Mouse (Mus musculus) forebrain, embryonic 13.5 days (tissue): ENCODE results near the gene Tti1. TPM values are rescaled to one million over a fixed set of nuclear protein-coding genes. Genes with fewer than 3 reads are reported as not detected.

Experiments
- ATAC-seq: fragments of 200-750 bp; cut with Nextera tagmentation; 2 replicates; pipeline ENCODE4 v1.8.0; 2017
- H3K27ac ChIP-seq: fragments of 300-500 bp; sonication (generic); 2 replicates; pipeline ENCODE4 v1.5.1; 2015; ENCODE audit warnings: inconsistent platforms, mild to moderate bottlenecking, moderate library complexity
- H3K27me3 ChIP-seq: fragments of 300-500 bp; sonication (generic); 2 replicates; pipeline ENCODE4 v1.6.1; 2015; ENCODE audit warnings: mild to moderate bottlenecking, inconsistent platforms
- H3K36me3 ChIP-seq: fragments of 300-500 bp; sonication (generic); 2 replicates; pipeline ENCODE4 v1.6.1; 2015; ENCODE audit warnings: mild to moderate bottlenecking, inconsistent platforms; ENCODE audit not compliant: poor library complexity, severe bottlenecking
- H3K4me1 ChIP-seq: fragments of 300-500 bp; sonication (generic); 2 replicates; pipeline ENCODE4 v1.6.1; 2015; ENCODE audit warnings: inconsistent platforms
- H3K4me2 ChIP-seq: fragments of 300-500 bp; sonication (generic); 2 replicates; pipeline ENCODE4 v1.6.1; 2015; ENCODE audit warnings: inconsistent platforms, mild to moderate bottlenecking, moderate library complexity
- H3K4me3 ChIP-seq: fragments of 300-500 bp; sonication (generic); 2 replicates; pipeline ENCODE4 v1.5.1; 2015; ENCODE audit warnings: mild to moderate bottlenecking, inconsistent platforms
- H3K9ac ChIP-seq: fragments of 300-500 bp; sonication (generic); 2 replicates; pipeline ENCODE4 v1.6.1; 2015; ENCODE audit warnings: mild to moderate bottlenecking, inconsistent platforms
- H3K9me3 ChIP-seq: fragments of 300-500 bp; sonication (generic); replicated peaks from 2 replicates; pipeline ENCODE4 v1.6.1; 2016; ENCODE audit warnings: inconsistent platforms
- WGBS: fragments of 180-500 bp; shearing (Covaris S2); methylation state at CpG from one replicate; pipeline ENCODE4 v1.1.7; 2015; 5-methylcytosine and 5-hydroxymethylcytosine counted together
- polyA plus RNA-seq: library from polyadenylated mRNA; unstranded; fragments of >200 nt; fragmentation: Nextera tagmentation; extraction: Ambion mirVana; gene quantifications from 2 replicates; pipeline ENCODE4 v1.2.1, GENCODE M21; 2015

Gene Tti1
- polyA plus RNA-seq, result 21.0 and 25.9 TPM in 2 replicates

DNA sequence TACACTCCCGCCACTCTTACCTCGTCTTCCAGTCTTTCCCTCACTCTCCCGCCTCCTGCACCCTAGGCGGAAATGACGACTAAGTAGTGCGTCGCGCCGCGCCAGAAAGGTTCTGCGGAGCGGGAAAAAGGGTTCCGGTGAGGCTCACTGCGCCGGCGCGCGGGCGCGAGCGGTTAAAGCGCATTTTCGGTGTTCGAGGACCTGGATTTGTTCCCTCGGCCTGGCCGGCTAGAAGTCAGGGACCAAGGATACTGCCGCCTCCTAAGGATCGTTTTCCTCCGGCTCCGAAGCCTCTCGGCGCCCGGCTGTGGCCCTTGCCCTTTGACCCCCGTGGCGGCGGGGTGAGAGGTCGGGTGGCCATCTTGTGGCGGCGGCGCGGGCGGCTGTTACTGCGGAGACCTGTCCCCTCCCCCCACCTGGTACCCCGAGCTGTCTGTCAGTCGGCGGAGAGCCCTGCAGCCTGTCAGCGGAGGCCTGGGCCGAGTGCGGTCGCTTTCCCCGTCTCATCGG lies at the start of gene Tti1, which contains the start of gene Rprd1b:
Gene Tti1, minus strand, starts transcription at position 80 of the 510 bp plus-strand sequence.
Gene Rprd1b, plus strand, starts transcription at position 144 of the 510 bp plus-strand sequence.
- Histone ChIP-seq H3K9ac (peak within 1 kb of the TSS; percentile 95), H3K27me3 (no peaks in the 10 kb centered on the region), H3K4me1 (peaks cover 43% of the 10 kb centered on the region), H3K4me3 (peak within 1 kb of the TSS; percentile 97), H3K4me2 (peak within 1 kb of the TSS; percentile 82), H3K27ac (peak within 1 kb of the TSS; percentile 89), H3K36me3 (no peaks in the 10 kb centered on the region; the same call in 1 of the 2 replicates), H3K9me3 (no peaks in the 10 kb centered on the region)
- under 1% methylated on average over 42 of the region's 52 CpGs for WGBS
- ATAC-seq, result peak; percentile 95

DNA sequence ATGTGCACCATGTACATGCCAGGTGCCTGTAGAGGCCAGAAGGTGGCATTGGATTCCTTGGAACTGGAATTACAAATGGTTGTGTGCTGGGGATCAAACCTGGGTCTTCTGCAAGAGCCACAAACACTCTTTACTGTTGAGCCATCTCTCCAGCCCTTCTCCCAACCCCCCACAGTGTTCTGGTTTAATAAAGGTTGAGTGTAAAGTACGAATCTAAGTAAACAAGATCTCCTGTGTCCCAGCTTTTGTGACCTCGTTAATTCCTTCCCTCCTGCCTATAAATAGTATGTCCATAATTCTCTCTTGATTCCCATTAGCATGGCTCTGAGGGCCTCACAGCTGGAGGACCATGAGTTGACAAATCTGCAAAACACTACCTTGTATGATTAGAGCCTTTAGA lies 49.7 kb upstream of the Tti1 start:
- H3K36me3 ChIP-seq, result peaks cover 49% of the 10 kb centered on the region

DNA sequence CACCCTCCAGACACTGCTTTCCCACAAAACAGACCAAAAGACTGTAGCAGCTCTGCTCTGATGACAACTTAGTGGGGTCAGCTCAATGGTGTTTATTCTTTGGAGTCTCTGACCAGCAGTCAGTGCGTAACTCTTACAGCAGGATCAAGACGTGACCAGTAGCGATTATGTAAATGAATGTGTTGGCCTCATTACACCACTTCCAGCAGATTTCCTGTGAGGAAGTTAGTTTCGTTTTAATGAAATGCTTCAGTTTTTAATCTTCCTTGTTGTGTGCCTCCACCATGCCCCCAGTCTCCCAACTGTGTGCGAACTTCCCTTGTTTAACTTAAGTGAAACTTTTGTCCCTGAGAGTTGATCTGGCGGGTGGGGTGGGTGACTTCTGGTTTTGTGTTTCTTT lies 48.5 kb upstream of the Tti1 start:
- Histone ChIP-seq H3K4me2 (no peak overlapping the region), H3K27ac (no peak overlapping the region), H3K9ac (no peak overlapping the region), H3K27me3 (no peaks in the 10 kb centered on the region), H3K9me3 (no peaks in the 10 kb centered on the region), H3K4me1 (no peaks in the 10 kb centered on the region), H3K36me3 (peaks cover 62% of the 10 kb centered on the region), H3K4me3 (no peak overlapping the region)
- ATAC-seq, result no peak
- 84% methylated on average over 6 of the region's 6 CpGs for WGBS

More for the DNA sequence above, 49.7 kb upstream of the Tti1 start:
- Histone ChIP-seq H3K4me1 (no peaks in the 10 kb centered on the region), H3K4me2 (no peak overlapping the region), H3K4me3 (no peak overlapping the region), H3K9me3 (no peaks in the 10 kb centered on the region), H3K27me3 (no peaks in the 10 kb centered on the region), H3K27ac (peak overlapping the region; percentile 20; the same call in 1 of the 2 replicates), H3K9ac (no peak overlapping the region)
- WGBS, result 35% methylated on average over 2 of the region's 2 CpGs
- ATAC-seq, result no peak

DNA sequence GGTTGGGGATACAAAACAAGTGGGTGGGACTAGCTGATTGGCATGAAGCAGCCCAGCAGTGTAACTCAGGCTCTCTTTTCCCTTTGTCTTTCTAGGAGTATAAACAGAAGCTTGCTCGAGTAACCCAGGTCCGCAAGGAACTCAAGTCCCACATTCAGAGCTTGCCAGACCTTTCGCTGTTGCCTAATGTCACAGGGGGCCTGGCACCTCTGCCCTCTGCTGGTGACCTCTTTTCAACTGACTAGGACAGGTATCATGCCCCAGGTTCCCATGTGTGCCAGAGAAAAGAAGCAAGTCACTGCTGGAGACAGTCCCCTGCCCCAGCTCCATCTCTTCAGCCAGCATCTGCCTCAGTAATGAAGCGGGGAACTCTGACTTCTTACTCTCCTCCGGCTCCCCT lies 46.6 kb upstream of the Tti1 start:
- Histone ChIP-seq H3K27ac (no peak overlapping the region), H3K4me2 (no peak overlapping the region), H3K9me3 (no peaks in the 10 kb centered on the region), H3K4me1 (no peaks in the 10 kb centered on the region), H3K4me3 (no peak overlapping the region), H3K27me3 (no peaks in the 10 kb centered on the region), H3K9ac (no peak overlapping the region), H3K36me3 (peaks cover 79% of the 10 kb centered on the region)
- 84% methylated on average over 5 of the region's 5 CpGs for WGBS
- no peak for ATAC-seq

DNA sequence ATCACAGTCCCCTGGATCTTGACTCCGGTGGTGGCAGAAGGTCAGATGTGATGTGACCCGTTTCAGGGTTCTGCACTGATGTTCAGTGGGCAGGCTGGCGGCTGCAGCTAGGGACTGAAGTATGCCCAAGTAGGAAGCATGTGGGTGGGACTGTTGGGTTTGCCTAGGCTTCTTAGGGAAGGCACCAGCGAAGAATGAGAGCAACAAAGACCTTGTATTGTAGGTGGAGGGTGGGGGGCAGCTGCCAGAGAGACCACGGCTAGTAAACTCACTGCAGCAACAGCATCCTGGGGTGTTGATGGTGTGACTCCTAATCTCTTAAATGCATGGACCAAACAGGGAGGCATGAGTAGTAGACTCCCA lies 43.4 kb upstream of the Tti1 start:
- no peaks in the 10 kb centered on the region for H3K27me3 ChIP-seq
- H3K9ac ChIP-seq, result no peak overlapping the region
- ATAC-seq, result no peak
- no peaks in the 10 kb centered on the region for H3K9me3 ChIP-seq
- no peak overlapping the region for H3K27ac ChIP-seq
- H3K36me3 ChIP-seq, result peaks cover 76% of the 10 kb centered on the region
- 90% methylated on average over 5 of the region's 5 CpGs for WGBS
- no peak overlapping the region for H3K4me2 ChIP-seq
- peaks cover under 1% of the 10 kb centered on the region for H3K4me1 ChIP-seq
- H3K4me3 ChIP-seq, result no peak overlapping the region

DNA sequence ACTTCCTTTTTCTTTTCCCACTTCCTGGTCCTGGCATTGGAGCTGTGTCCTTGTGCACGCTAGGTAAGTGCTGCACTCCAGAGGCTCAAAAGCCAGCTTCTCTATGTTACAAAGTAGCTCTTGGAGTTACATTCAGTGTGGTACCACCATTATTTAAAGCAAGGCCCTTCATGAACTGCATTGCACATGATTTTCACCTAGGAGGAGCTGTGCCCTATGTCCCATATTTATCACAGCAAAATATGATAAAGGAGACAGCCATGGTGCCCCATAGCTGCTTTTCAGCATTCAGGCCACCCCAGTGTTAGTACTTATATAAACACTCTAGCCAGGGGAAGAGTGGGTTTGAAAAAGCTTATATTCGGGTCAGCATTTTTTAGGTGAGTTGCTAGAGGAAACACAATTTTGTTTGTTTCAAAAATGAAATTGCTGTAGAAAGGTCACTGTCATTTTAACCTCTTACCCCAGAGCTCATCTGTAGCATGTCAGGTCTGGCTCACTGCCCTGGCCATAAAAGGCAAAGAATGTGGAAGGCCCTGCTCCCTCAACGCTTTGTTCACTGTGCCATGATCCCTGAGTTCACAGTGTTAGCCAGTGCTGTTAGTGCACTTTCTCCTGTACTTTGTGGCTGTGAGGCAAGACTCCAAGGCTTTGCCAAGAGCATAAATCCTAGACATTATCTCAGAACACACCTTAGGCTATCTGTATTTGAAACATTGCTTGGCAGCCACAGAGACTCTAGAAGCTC lies 42.8 kb upstream of the Tti1 start:
- H3K9ac ChIP-seq, result no peak overlapping the region
- WGBS, result 94% methylated on average over 3 of the region's 3 CpGs
- no peaks in the 10 kb centered on the region for H3K27me3 ChIP-seq
- H3K4me1 ChIP-seq, result peaks cover 6% of the 10 kb centered on the region
- no peak overlapping the region for H3K4me3 ChIP-seq
- peaks cover 71% of the 10 kb centered on the region for H3K36me3 ChIP-seq
- no peak overlapping the region for H3K27ac ChIP-seq
- ATAC-seq, result no peak
- H3K4me2 ChIP-seq, result no peak overlapping the region
- H3K9me3 ChIP-seq, result no peaks in the 10 kb centered on the region

DNA sequence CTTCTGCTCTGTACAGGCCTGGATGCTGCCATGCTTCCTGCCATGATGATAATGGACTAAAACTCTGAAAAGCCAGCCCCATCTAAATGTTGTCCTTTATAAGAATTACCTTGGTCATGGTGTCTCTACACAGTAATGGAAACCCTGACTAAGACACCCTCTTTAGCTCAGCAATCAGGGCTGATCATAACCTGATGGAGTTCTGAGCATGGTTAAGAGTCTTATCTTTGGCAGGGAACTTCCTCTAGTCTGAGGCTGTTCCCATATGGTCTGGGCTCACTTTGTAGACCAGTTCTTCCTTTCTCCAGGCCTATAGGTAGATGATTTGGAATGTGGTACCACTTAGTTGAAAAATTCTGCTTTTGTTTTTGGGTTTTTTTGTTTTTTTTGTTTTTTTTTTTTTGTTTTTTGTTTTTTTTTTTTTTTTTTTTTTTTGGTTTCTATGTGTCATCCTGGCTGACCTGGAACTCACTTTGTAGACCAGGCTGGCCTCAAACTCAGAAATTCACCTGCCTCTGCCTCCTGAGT lies 40.3 kb upstream of the Tti1 start:
- H3K4me1 ChIP-seq, result peaks cover 6% of the 10 kb centered on the region
- H3K27me3 ChIP-seq, result no peaks in the 10 kb centered on the region
- H3K9ac ChIP-seq, result no peak overlapping the region
- H3K36me3 ChIP-seq, result peaks cover 59% of the 10 kb centered on the region
- H3K4me2 ChIP-seq, result no peak overlapping the region
- H3K4me3 ChIP-seq, result no peak overlapping the region
- no peaks in the 10 kb centered on the region for H3K9me3 ChIP-seq
- no peak overlapping the region for H3K27ac ChIP-seq
- ATAC-seq, result no peak

DNA sequence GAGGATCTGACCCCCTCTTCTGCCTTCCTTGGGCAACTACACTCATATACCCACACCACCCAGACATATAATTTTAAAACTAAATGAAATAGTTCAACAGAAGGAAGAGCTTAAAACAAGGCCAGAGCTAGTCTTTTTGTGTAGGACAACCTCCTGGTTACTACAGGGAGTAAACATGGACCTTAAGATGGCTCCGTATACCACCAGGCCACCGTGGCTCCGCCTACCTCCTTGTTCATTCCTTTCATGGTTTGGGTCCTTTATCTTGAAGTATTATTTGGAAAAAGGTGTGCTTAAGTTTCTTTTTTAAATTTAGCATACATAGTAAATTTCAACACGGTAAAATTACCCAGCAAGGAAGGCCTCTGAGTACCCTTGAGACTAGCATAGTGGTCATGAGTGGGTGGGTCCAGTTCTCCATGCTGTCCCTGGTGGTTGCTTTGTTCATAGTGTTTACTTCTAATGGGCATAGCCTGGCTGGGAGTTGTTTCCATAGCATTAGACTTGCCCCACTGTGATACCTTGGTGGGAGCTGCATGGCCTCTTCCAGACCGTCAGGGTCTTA lies 39.1 kb upstream of the Tti1 start:
- no peak overlapping the region for H3K4me2 ChIP-seq
- H3K9me3 ChIP-seq, result no peaks in the 10 kb centered on the region
- no peak overlapping the region for H3K4me3 ChIP-seq
- H3K9ac ChIP-seq, result no peak overlapping the region
- no peak for ATAC-seq
- WGBS, result 95% methylated on average over 5 of the region's 5 CpGs
- peaks cover 49% of the 10 kb centered on the region for H3K36me3 ChIP-seq
- H3K27me3 ChIP-seq, result no peaks in the 10 kb centered on the region
- H3K27ac ChIP-seq, result no peak overlapping the region
- H3K4me1 ChIP-seq, result peaks cover 6% of the 10 kb centered on the region

DNA sequence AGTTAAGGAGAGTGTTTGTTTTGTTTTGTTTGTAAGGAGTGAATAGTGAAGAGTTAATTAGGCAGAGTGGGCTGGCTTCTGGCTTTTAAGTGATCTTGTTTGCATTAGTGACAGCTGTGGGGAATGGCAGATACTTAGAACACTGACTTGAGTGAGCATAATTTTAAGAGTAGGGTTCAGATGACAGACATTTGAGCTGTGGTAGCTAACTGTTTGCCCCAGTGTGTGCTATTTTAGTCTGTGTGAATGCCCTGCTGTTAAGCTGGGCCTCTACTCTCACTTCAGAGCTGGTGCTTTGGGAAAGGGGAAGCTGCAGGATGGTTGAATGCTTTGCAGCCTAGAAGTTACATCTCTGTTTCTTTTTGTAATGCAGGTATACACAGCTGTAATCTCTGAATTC lies 38.2 kb upstream of the Tti1 start:
- no peak for ATAC-seq
- H3K4me1 ChIP-seq, result peaks cover 6% of the 10 kb centered on the region
- H3K4me3 ChIP-seq, result no peak overlapping the region
- no peak overlapping the region for H3K4me2 ChIP-seq
- H3K9ac ChIP-seq, result no peak overlapping the region
- H3K27me3 ChIP-seq, result no peaks in the 10 kb centered on the region
- no peaks in the 10 kb centered on the region for H3K9me3 ChIP-seq
- H3K27ac ChIP-seq, result no peak overlapping the region; the same call in 1 of the 2 replicates
- H3K36me3 ChIP-seq, result peaks cover 45% of the 10 kb centered on the region

DNA sequence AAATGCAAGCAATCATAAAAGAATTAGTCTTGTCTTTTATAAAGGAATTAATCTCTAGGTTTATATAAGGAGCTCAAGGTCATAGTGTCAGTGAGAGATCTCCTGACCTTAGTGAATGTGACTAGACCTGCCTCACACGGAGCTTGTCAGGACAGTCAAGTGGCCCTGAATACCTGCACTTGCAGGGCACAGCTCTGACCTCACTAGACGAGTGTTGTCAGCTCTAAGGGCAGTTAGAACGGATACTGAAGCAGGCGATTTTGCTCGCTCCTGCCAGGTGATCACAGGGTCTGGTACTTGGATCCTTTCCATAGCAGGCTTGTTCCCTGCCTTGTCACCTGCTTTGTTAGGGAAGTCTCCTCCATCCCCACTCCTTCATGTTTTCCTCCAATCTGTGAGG lies 36.8 kb upstream of the Tti1 start:
- Histone ChIP-seq H3K4me3 (no peak overlapping the region), H3K4me1 (peaks cover 6% of the 10 kb centered on the region), H3K9ac (no peak overlapping the region), H3K36me3 (peaks cover 44% of the 10 kb centered on the region), H3K27me3 (no peaks in the 10 kb centered on the region), H3K4me2 (no peak overlapping the region), H3K9me3 (no peaks in the 10 kb centered on the region), H3K27ac (no peak overlapping the region)
- no peak for ATAC-seq
- 88% methylated on average over 5 of the region's 5 CpGs for WGBS

DNA sequence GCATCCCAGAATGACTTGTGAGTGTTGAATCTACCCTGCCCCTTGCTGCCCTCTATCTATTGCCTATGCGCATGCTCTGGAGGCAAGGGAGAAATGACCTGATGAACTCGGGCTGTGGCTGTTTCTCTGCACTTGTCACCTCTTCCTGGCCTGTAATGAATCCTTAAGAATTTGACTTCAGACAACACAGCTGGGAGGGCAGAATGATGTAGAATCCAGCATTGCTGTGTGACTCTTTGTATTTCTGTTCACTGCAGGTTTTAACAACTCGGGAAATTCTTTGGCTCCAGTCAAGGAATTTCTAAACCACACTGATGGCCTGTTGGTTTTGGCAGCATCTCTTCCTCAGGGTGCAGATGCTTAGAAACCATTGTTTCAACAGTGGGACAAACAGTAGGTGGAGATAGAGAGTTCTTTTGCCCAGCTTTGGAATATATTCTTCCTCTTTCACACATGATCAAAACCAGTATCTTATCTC lies 36.4 kb upstream of the Tti1 start:
- H3K4me1 ChIP-seq, result peaks cover 9% of the 10 kb centered on the region
- no peaks in the 10 kb centered on the region for H3K27me3 ChIP-seq
- no peaks in the 10 kb centered on the region for H3K9me3 ChIP-seq
- no peak overlapping the region for H3K4me2 ChIP-seq
- peaks cover 48% of the 10 kb centered on the region for H3K36me3 ChIP-seq
- no peak for ATAC-seq
- 62% methylated on average over 3 of the region's 3 CpGs for WGBS
- no peak overlapping the region for H3K4me3 ChIP-seq
- no peak overlapping the region for H3K27ac ChIP-seq
- no peak overlapping the region for H3K9ac ChIP-seq

DNA sequence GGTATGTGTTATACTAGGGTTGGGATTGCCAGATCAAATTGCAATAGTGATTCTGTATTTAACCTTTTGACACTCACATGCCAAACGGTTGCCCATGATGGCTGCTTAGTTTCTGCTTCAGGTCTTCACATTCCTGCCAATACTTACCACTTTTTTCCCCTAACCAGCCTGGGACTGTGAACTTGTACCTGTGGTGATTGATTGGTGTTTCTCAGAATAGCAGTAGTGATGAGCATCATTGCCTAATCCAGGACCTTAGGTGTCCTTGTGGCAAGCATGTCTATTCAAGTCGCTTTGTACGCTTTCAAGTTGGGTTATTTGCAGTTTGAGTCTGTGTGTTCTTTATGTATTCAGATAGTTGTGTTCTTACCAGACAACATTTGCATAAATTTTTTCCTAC lies 34.8 kb upstream of the Tti1 start:
- Histone ChIP-seq H3K4me1 (peaks cover 19% of the 10 kb centered on the region), H3K4me2 (no peak overlapping the region), H3K4me3 (no peak overlapping the region), H3K9me3 (no peaks in the 10 kb centered on the region), H3K36me3 (peaks cover 58% of the 10 kb centered on the region), H3K27me3 (no peaks in the 10 kb centered on the region), H3K9ac (no peak overlapping the region), H3K27ac (no peak overlapping the region)
- WGBS, result 98% methylated on average over 3 of the region's 3 CpGs
- no peak for ATAC-seq
